Mouse (Mus musculus) thymus, adult 2 months (tissue): ENCODE measurements around the gene Olfr541.
"Not testable (repeated sequence)": the region's sequence is repeated elsewhere in the genome, so short reads cannot be mapped to it uniquely, and the experiment has no call there.

Experiments
- CTCF ChIP-seq: fragments of 200-500 bp; IDR thresholded peaks from 2 replicates; pipeline ENCODE4 v1.5.1; 2012; ENCODE audit warnings: mild to moderate bottlenecking, control low read depth, low read length, moderate library complexity, borderline replicate concordance; ENCODE audit not compliant: control insufficient read depth, poor library complexity, insufficient read depth; ENCODE audit errors: extremely low read depth
- POLR2A ChIP-seq: fragments of 200-500 bp; IDR thresholded peaks from 2 replicates; pipeline ENCODE4 v1.6.1; 2012; ENCODE audit warnings: mild to moderate bottlenecking, low read length, control low read depth, moderate library complexity; ENCODE audit not compliant: control insufficient read depth, poor library complexity, insufficient read depth; ENCODE audit errors: extremely low read depth

GRCm38 (mm10) chr7:140670693-140671092 is 26.4 kb upstream of the Olfr541 start:
- not testable (repeated sequence) for TF ChIP-seq CTCF, POLR2A
